Mouse (Mus musculus) midbrain, embryonic 10.5 days (tissue): Measurements from ENCODE around the gene Lmna. TPM values are rescaled to one million over a fixed set of nuclear protein-coding genes. Genes with fewer than 3 reads are reported as not detected.

Source experiments
- DNase-seq: peaks from one replicate; pipeline ENCODE4 v3.0.0-alpha.2; 2017; ENCODE audit warnings: low spot score
- H3K27ac ChIP-seq: fragments of 300-500 bp; sonication (generic); replicated peaks from 2 replicates; pipeline ENCODE4 v1.5.1; 2016; ENCODE audit warnings: mild to moderate bottlenecking
- H3K27me3 ChIP-seq: fragments of 300-500 bp; sonication (generic); 2 replicates; pipeline ENCODE4 v1.6.1; 2016; ENCODE audit warnings: low read depth, mild to moderate bottlenecking; ENCODE audit not compliant: poor library complexity, severe bottlenecking
- H3K36me3 ChIP-seq: fragments of 300-500 bp; sonication (generic); 2 replicates; pipeline ENCODE4 v1.6.1; 2016; ENCODE audit warnings: mild to moderate bottlenecking, moderate library complexity
- H3K4me1 ChIP-seq: fragments of 300-500 bp; sonication (generic); 2 replicates; pipeline ENCODE4 v1.6.1; 2016
- H3K4me3 ChIP-seq: fragments of 300-500 bp; sonication (generic); 2 replicates; pipeline ENCODE4 v1.5.1; 2016; ENCODE audit warnings: mild to moderate bottlenecking, moderate library complexity
- H3K9me3 ChIP-seq: fragments of 300-500 bp; sonication (generic); replicated peaks from 2 replicates; pipeline ENCODE4 v1.6.1; 2016; ENCODE audit warnings: mild to moderate bottlenecking
- WGBS: fragments of 180-500 bp; shearing (Covaris S2); methylation state at CpG from one replicate; pipeline ENCODE4 v1.1.7; 2016; 5-methylcytosine and 5-hydroxymethylcytosine counted together
- polyA plus RNA-seq: library from polyadenylated mRNA; unstranded; fragments of >200 nt; fragmentation: Nextera tagmentation; extraction: Ambion mirVana; gene quantifications from 2 replicates; pipeline ENCODE4 v1.2.1, GENCODE M21; 2016

Lmna gene
- polyA plus RNA-seq, 1 experiment from 2014 or later: 13.5 TPM

GRCm38 (mm10) chr3:88526157-88527131 is 16.7 kb upstream of the Lmna start:
- peak; percentile 92 for DNase-seq
- Histone ChIP-seq H3K27ac (peak overlapping the region; percentile 24; the same call in 1 of the 2 replicates), H3K27me3 (no peaks in the 10 kb centered on the region), H3K4me1 (peaks cover 57% of the 10 kb centered on the region), H3K36me3 (peaks cover 34% of the 10 kb centered on the region), H3K4me3 (peak overlapping the region; percentile 34; the same call in 1 of the 2 replicates), H3K9me3 (no peaks in the 10 kb centered on the region)
- 34% methylated on average over 17 of the region's 17 CpGs for whole genome bisulfite sequencing

- H3K27me3 ChIP-seq: no peaks in the 10 kb centered on the region
- no peaks in the 10 kb centered on the region for H3K9me3 ChIP-seq
- DNase-seq: no peak
- H3K36me3 ChIP-seq: peaks cover 34% of the 10 kb centered on the region
- H3K27ac ChIP-seq: no peak overlapping the region
- H3K4me3 ChIP-seq: no peak overlapping the region
- 91% methylated on average over 5 of the region's 5 CpGs for WGBS
- peaks cover 48% of the 10 kb centered on the region for H3K4me1 ChIP-seq
Observed at GRCm38 (mm10) chr3:88525021-88525420, 15.3 kb upstream of the Lmna start.

GRCm38 (mm10) chr3:88523027-88523426 is 13.3 kb upstream of the Lmna start:
- H3K9me3 ChIP-seq: no peaks in the 10 kb centered on the region
- no peaks in the 10 kb centered on the region for H3K27me3 ChIP-seq
- no peak overlapping the region for H3K4me3 ChIP-seq
- H3K27ac ChIP-seq: no peak overlapping the region
- 94% methylated on average over 8 of the region's 8 CpGs for WGBS
- H3K4me1 ChIP-seq: peaks cover 28% of the 10 kb centered on the region
- no peak for DNase-seq
- H3K36me3 ChIP-seq: peaks cover 34% of the 10 kb centered on the region

GRCm38 (mm10) chr3:88521803-88522331 is 12.1 kb upstream of the Lmna start:
- Histone ChIP-seq H3K36me3 (peaks cover 29% of the 10 kb centered on the region), H3K4me3 (no peak overlapping the region), H3K9me3 (no peaks in the 10 kb centered on the region), H3K27me3 (no peaks in the 10 kb centered on the region), H3K27ac (no peak overlapping the region), H3K4me1 (peaks cover 16% of the 10 kb centered on the region)
- DNase-seq: peak; percentile 77
- WGBS: 37% methylated on average over 9 of the region's 9 CpGs

GRCm38 (mm10) chr3:88521156-88521555 is 11.4 kb upstream of the Lmna start:
- WGBS: 92% methylated on average over 6 of the region's 6 CpGs
- Histone ChIP-seq H3K4me3 (no peak overlapping the region), H3K9me3 (no peaks in the 10 kb centered on the region), H3K27me3 (no peaks in the 10 kb centered on the region), H3K36me3 (peaks cover 29% of the 10 kb centered on the region), H3K4me1 (peaks cover 9% of the 10 kb centered on the region), H3K27ac (no peak overlapping the region)
- no peak for DNase-seq

GRCm38 (mm10) chr3:88520078-88520477 is 10.3 kb upstream of the Lmna start:
- Histone ChIP-seq H3K36me3 (peaks cover 26% of the 10 kb centered on the region), H3K4me1 (0 out of 2 replicates have a peak, but pooled peaks cover 3% of the 10 kb centered on the region), H3K9me3 (no peaks in the 10 kb centered on the region), H3K27me3 (no peaks in the 10 kb centered on the region), H3K27ac (no peak overlapping the region), H3K4me3 (no peak overlapping the region)
- DNase-seq: no peak
- WGBS: 90% methylated on average over 2 of the region's 2 CpGs

GRCm38 (mm10) chr3:88518411-88518810 is 8.7 kb upstream of the Lmna start:
- 91% methylated on average over 4 of the region's 4 CpGs for WGBS
- H3K27ac ChIP-seq: no peak overlapping the region
- H3K9me3 ChIP-seq: no peaks in the 10 kb centered on the region
- H3K36me3 ChIP-seq: peaks cover 10% of the 10 kb centered on the region
- H3K4me1 ChIP-seq: peaks cover 14% of the 10 kb centered on the region
- H3K4me3 ChIP-seq: no peak overlapping the region
- H3K27me3 ChIP-seq: no peaks in the 10 kb centered on the region
- DNase-seq: no peak

- DNase-seq: no peak
Observed at GRCm38 (mm10) chr3:88516407-88516806, 6.7 kb upstream of the Lmna start.

GRCm38 (mm10) chr3:88515095-88515386 is 5.3 kb upstream of the Lmna start:
- H3K4me1 ChIP-seq: peaks cover 41% of the 10 kb centered on the region

More at GRCm38 (mm10) chr3:88516407-88516806, 6.7 kb upstream of the Lmna start:
- Histone ChIP-seq H3K27me3 (no peaks in the 10 kb centered on the region), H3K4me1 (peaks cover 31% of the 10 kb centered on the region), H3K9me3 (no peaks in the 10 kb centered on the region), H3K4me3 (no peak overlapping the region), H3K27ac (no peak overlapping the region), H3K36me3 (no peaks in the 10 kb centered on the region)
- 84% methylated on average over 2 of the region's 2 CpGs for WGBS

GRCm38 (mm10) chr3:88514231-88515094 is 4.7 kb upstream of the Lmna start:
- WGBS: 86% methylated on average over 10 of the region's 10 CpGs

More at GRCm38 (mm10) chr3:88515095-88515386, 5.3 kb upstream of the Lmna start:
- H3K9me3 ChIP-seq: no peaks in the 10 kb centered on the region
- no peaks in the 10 kb centered on the region for H3K36me3 ChIP-seq
- no peak overlapping the region for H3K4me3 ChIP-seq
- H3K27ac ChIP-seq: no peak overlapping the region
- WGBS: 93% methylated on average over 2 of the region's 2 CpGs
- H3K27me3 ChIP-seq: no peaks in the 10 kb centered on the region
- DNase-seq: no peak

GRCm38 (mm10) chr3:88513546-88514115 is 3.9 kb upstream of the Lmna start:
- H3K4me1 ChIP-seq: peaks cover 50% of the 10 kb centered on the region

More at GRCm38 (mm10) chr3:88514231-88515094, 4.7 kb upstream of the Lmna start:
- Histone ChIP-seq H3K9me3 (no peaks in the 10 kb centered on the region), H3K36me3 (no peaks in the 10 kb centered on the region), H3K4me3 (no peak overlapping the region), H3K4me1 (peaks cover 46% of the 10 kb centered on the region), H3K27ac (no peak overlapping the region), H3K27me3 (no peaks in the 10 kb centered on the region)
- no peak for DNase-seq

GRCm38 (mm10) chr3:88512896-88513545 is 3.3 kb upstream of the Lmna start:
- Histone ChIP-seq H3K9me3 (no peaks in the 10 kb centered on the region), H3K4me3 (peak overlapping the region; percentile 4; the same call in 1 of the 2 replicates), H3K4me1 (peaks cover 50% of the 10 kb centered on the region), H3K27me3 (no peaks in the 10 kb centered on the region), H3K27ac (peak overlapping the region; percentile 69), H3K36me3 (no peaks in the 10 kb centered on the region)
- DNase-seq: no peak
- 56% methylated on average over 15 of the region's 15 CpGs for WGBS

More at GRCm38 (mm10) chr3:88513546-88514115, 3.9 kb upstream of the Lmna start:
- WGBS: 82% methylated on average over 7 of the region's 7 CpGs
- no peaks in the 10 kb centered on the region for H3K27me3 ChIP-seq
- no peaks in the 10 kb centered on the region for H3K9me3 ChIP-seq
- H3K36me3 ChIP-seq: no peaks in the 10 kb centered on the region
- peak overlapping the region; percentile 69; the same call in 1 of the 2 replicates for H3K27ac ChIP-seq
- DNase-seq: no peak
- 0 out of 2 replicates have a peak overlapping the region, but pooled peaks have one; percentile 4 for H3K4me3 ChIP-seq
